Mouse (Mus musculus) heart, embryonic 15.5 days (tissue): ENCODE data around the gene Morc1. TPM values are rescaled to one million over a fixed set of nuclear protein-coding genes. Genes with fewer than 3 reads are reported as not detected.

Source experiments
- ATAC-seq: fragments of 200-750 bp; cut with Nextera tagmentation; replicated peaks from 2 replicates; pipeline ENCODE4 v1.8.0; 2017; ENCODE audit warnings: low read depth, moderate TSS enrichment; ENCODE audit not compliant: insufficient number of reproducible peaks, insufficient read depth, low FRiP score
- H3K27ac ChIP-seq: fragments of 300-500 bp; sonication (generic); 2 replicates; pipeline ENCODE4 v1.5.1; 2015; ENCODE audit warnings: mild to moderate bottlenecking, inconsistent platforms
- H3K27me3 ChIP-seq: fragments of 300-500 bp; sonication (generic); 2 replicates; pipeline ENCODE4 v1.6.1; 2015; ENCODE audit warnings: inconsistent platforms
- H3K36me3 ChIP-seq: fragments of 300-500 bp; sonication (generic); 2 replicates; pipeline ENCODE4 v1.6.1; 2015; ENCODE audit warnings: mild to moderate bottlenecking, inconsistent platforms
- H3K4me1 ChIP-seq: fragments of 300-500 bp; sonication (generic); replicated peaks from 2 replicates; pipeline ENCODE4 v1.6.1; 2015; ENCODE audit warnings: inconsistent platforms
- H3K4me2 ChIP-seq: fragments of 300-500 bp; sonication (generic); 2 replicates; pipeline ENCODE4 v1.6.1; 2015; ENCODE audit warnings: inconsistent platforms, mild to moderate bottlenecking, moderate library complexity
- H3K4me3 ChIP-seq: fragments of 300-500 bp; sonication (generic); 2 replicates; pipeline ENCODE4 v1.5.1; 2015; ENCODE audit warnings: mild to moderate bottlenecking, inconsistent platforms
- H3K9ac ChIP-seq: fragments of 300-500 bp; sonication (generic); 2 replicates; pipeline ENCODE4 v1.6.1; 2015; ENCODE audit warnings: mild to moderate bottlenecking, inconsistent platforms
- H3K9me3 ChIP-seq: fragments of 300-500 bp; sonication (generic); replicated peaks from 2 replicates; pipeline ENCODE4 v1.6.1; 2016; ENCODE audit warnings: inconsistent platforms
- WGBS: fragments of 180-500 bp; shearing (Covaris S2); methylation state at CpG from one replicate; pipeline ENCODE4 v1.1.7; 2015; ENCODE audit warnings: mixed read lengths; 5-methylcytosine and 5-hydroxymethylcytosine counted together
- polyA plus RNA-seq: library from polyadenylated mRNA; unstranded; fragments of >200 nt; fragmentation: Nextera tagmentation; extraction: Ambion mirVana; gene quantifications from 2 replicates; pipeline ENCODE4 v1.2.1, GENCODE M21; 2015

The Morc1 gene
- polyA plus RNA-seq, 1 experiment from 2014 or later, result 0.04 TPM

DNA sequence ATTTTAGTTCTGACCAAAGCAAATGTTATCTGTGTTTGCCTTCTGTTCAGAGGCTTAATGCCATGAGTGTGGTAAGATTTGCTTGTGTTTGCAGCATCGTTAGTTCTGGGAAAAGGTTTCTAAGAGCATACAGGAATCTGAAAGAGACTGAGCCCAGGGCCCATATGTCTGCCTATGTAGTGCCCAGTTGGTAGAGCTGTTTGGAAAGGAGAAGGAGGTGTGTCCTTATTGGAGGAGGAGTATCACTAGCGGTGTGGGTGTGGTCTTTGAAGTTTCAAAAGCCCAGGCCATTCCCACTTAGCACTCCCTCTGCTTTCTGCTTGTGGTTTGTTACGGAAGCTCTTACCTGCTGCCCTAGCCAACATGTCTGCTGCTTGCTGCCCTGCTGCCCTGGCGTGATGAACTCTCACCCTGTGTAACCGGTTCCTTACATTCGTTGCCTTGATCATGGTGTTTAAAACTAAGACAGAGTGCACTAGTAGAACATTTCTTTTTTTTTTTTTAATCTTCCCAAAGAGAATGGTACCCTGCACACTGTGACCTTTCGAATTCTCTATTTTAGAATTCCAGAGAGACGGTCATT, 48.3 kb downstream of the Morc1 start:
- 66% methylated on average over 8 of the region's 8 CpGs for WGBS
- H3K9me3 ChIP-seq, result no peaks in the 10 kb centered on the region
- no peaks in the 10 kb centered on the region for H3K36me3 ChIP-seq
- ATAC-seq, result peak; percentile 62; the same call in 1 of the 2 replicates
- H3K27me3 ChIP-seq, result no peaks in the 10 kb centered on the region
- no peak overlapping the region for H3K4me2 ChIP-seq
- H3K4me1 ChIP-seq, result peaks cover 2% of the 10 kb centered on the region; the same call in 1 of the 2 replicates
- no peak overlapping the region for H3K9ac ChIP-seq
- H3K4me3 ChIP-seq, result no peak overlapping the region
- no peak overlapping the region for H3K27ac ChIP-seq

GRCm38 (mm10) chr16:48516776-48517499, 85.9 kb downstream of the Morc1 start:
- Histone ChIP-seq H3K36me3 (no peaks in the 10 kb centered on the region), H3K9ac (no peak overlapping the region), H3K4me1 (no peaks in the 10 kb centered on the region), H3K4me2 (no peak overlapping the region), H3K4me3 (no peak overlapping the region), H3K9me3 (no peaks in the 10 kb centered on the region), H3K27ac (no peak overlapping the region), H3K27me3 (no peaks in the 10 kb centered on the region)
- ATAC-seq, result no peak
- WGBS, result 78% methylated on average over 5 of the region's 5 CpGs

GRCm38 (mm10) chr16:48519569-48519968, 88.5 kb downstream of the Morc1 start:
- H3K9ac ChIP-seq, result no peak overlapping the region
- H3K9me3 ChIP-seq, result no peaks in the 10 kb centered on the region
- no peak overlapping the region for H3K4me3 ChIP-seq
- no peaks in the 10 kb centered on the region for H3K4me1 ChIP-seq
- H3K27me3 ChIP-seq, result no peaks in the 10 kb centered on the region
- H3K36me3 ChIP-seq, result no peaks in the 10 kb centered on the region
- ATAC-seq, result no peak
- H3K4me2 ChIP-seq, result no peak overlapping the region
- no peak overlapping the region for H3K27ac ChIP-seq

DNA sequence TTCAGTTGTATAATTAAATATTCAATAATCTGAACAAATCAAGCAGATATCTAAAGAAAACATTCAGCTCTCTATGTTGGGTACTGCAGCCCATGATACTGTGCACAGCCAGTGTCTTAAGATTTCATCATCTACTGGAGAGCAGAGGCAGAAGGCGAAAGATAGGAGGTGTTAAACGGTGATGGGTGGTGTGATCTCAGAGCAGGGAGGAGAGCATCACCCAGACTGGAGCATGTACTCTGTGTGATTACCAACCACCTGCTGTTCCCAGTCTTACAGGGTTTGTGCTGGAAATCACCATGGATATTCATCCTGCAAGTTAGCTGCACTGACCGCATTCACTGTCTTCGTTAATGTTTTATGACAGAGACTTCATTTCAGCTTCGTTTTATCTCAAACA, 106.1 kb downstream of the Morc1 start:
- WGBS, result 80% methylated on average over 5 of the region's 5 CpGs
- ATAC-seq, result no peak
- Histone ChIP-seq H3K27ac (no peak overlapping the region), H3K36me3 (no peaks in the 10 kb centered on the region), H3K4me1 (no peaks in the 10 kb centered on the region), H3K27me3 (no peaks in the 10 kb centered on the region), H3K9ac (no peak overlapping the region), H3K4me2 (no peak overlapping the region), H3K4me3 (no peak overlapping the region), H3K9me3 (no peaks in the 10 kb centered on the region)

- no peak overlapping the region for H3K9ac ChIP-seq
- H3K36me3 ChIP-seq, result no peaks in the 10 kb centered on the region
- no peaks in the 10 kb centered on the region for H3K4me1 ChIP-seq
- no peak overlapping the region for H3K27ac ChIP-seq
- H3K4me2 ChIP-seq, result no peak overlapping the region
- WGBS, result 50% methylated on average over 11 of the region's 11 CpGs
- no peaks in the 10 kb centered on the region for H3K9me3 ChIP-seq
- H3K4me3 ChIP-seq, result no peak overlapping the region
- no peaks in the 10 kb centered on the region for H3K27me3 ChIP-seq
- no peak for ATAC-seq
These were observed 131.4 kb downstream of the Morc1 start for GRCm38 (mm10) chr16:48562290-48563080.

DNA sequence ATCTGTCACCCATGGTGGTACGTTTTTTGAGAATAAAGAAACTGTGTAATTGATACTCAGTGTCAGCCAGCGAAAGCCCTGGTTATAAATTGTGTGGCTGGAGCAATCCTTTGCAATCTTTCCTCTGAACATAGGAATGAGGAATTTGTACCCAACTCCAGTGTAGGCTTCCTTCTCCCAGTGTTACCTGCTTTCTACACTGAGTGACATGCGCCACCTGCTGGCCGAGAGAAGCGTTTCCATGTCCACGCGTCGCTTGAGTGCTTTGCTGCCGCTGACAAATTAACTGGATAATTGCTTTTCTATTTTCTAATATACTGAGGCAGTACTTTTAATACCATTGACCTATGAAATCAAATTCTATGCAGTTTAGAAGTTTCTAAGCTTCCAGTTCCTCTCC, 139.3 kb downstream of the Morc1 start:
- Histone ChIP-seq H3K27ac (no peak overlapping the region), H3K36me3 (no peaks in the 10 kb centered on the region), H3K9ac (no peak overlapping the region), H3K4me1 (no peaks in the 10 kb centered on the region), H3K4me3 (no peak overlapping the region), H3K4me2 (no peak overlapping the region), H3K9me3 (no peaks in the 10 kb centered on the region), H3K27me3 (no peaks in the 10 kb centered on the region)
- whole genome bisulfite sequencing, result 19% methylated on average over 9 of the region's 9 CpGs
- ATAC-seq, result no peak

GRCm38 (mm10) chr16:48574072-48574471, 143.0 kb downstream of the Morc1 start:
- WGBS, result 61% methylated on average over 5 of the region's 5 CpGs
- ATAC-seq, result no peak
- H3K4me2 ChIP-seq, result no peak overlapping the region
- H3K9ac ChIP-seq, result no peak overlapping the region
- H3K9me3 ChIP-seq, result no peaks in the 10 kb centered on the region
- no peak overlapping the region for H3K27ac ChIP-seq
- no peaks in the 10 kb centered on the region for H3K36me3 ChIP-seq
- H3K4me3 ChIP-seq, result no peak overlapping the region
- no peaks in the 10 kb centered on the region for H3K27me3 ChIP-seq
- H3K4me1 ChIP-seq, result no peaks in the 10 kb centered on the region

GRCm38 (mm10) chr16:48574499-48574898, 143.5 kb downstream of the Morc1 start:
- Histone ChIP-seq H3K9me3 (no peaks in the 10 kb centered on the region), H3K4me2 (no peak overlapping the region), H3K36me3 (no peaks in the 10 kb centered on the region), H3K4me1 (no peaks in the 10 kb centered on the region), H3K27me3 (no peaks in the 10 kb centered on the region), H3K27ac (no peak overlapping the region), H3K9ac (no peak overlapping the region), H3K4me3 (no peak overlapping the region)
- ATAC-seq, result no peak
- WGBS, result 62% methylated on average over 3 of the region's 3 CpGs

GRCm38 (mm10) chr16:48585369-48585768, 154.3 kb downstream of the Morc1 start:
- H3K27me3 ChIP-seq, result no peaks in the 10 kb centered on the region
- no peak for ATAC-seq
- H3K4me1 ChIP-seq, result no peaks in the 10 kb centered on the region
- H3K27ac ChIP-seq, result no peak overlapping the region
- WGBS, result 57% methylated on average over 6 of the region's 6 CpGs
- no peaks in the 10 kb centered on the region for H3K9me3 ChIP-seq
- no peak overlapping the region for H3K4me3 ChIP-seq
- H3K4me2 ChIP-seq, result no peak overlapping the region
- H3K9ac ChIP-seq, result no peak overlapping the region
- no peaks in the 10 kb centered on the region for H3K36me3 ChIP-seq

DNA sequence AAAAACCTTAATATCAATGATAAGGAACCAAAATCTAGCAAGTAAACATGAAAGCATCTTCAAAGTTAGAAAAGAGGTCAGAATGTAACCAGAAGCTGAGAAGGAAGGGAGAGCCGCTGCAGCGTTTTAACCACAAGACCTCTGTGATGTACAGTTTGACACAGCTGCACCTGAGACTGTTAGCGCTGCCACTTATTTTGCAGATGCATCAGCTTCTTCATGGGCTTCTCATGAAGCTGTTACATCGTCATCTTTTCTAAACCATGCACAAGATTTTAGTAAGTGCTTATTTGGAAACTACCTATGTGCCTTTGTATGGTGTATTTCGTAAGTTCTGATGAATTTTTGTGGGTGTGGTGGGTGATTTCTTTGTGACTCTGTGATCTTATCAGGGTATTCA, 163.4 kb downstream of the Morc1 start:
- Histone ChIP-seq H3K4me3 (no peak overlapping the region), H3K4me1 (no peaks in the 10 kb centered on the region), H3K27ac (no peak overlapping the region), H3K9ac (no peak overlapping the region), H3K27me3 (no peaks in the 10 kb centered on the region), H3K9me3 (no peaks in the 10 kb centered on the region), H3K36me3 (no peaks in the 10 kb centered on the region), H3K4me2 (no peak overlapping the region)
- ATAC-seq, result no peak
- WGBS, result 81% methylated on average over 5 of the region's 5 CpGs

GRCm38 (mm10) chr16:48595216-48595615, 164.2 kb downstream of the Morc1 start:
- no peak overlapping the region for H3K4me2 ChIP-seq
- H3K4me1 ChIP-seq, result no peaks in the 10 kb centered on the region
- ATAC-seq, result no peak
- no peaks in the 10 kb centered on the region for H3K27me3 ChIP-seq
- no peaks in the 10 kb centered on the region for H3K9me3 ChIP-seq
- no peak overlapping the region for H3K4me3 ChIP-seq
- H3K36me3 ChIP-seq, result no peaks in the 10 kb centered on the region
- WGBS, result 73% methylated on average over 1 of the region's 1 CpGs
- H3K27ac ChIP-seq, result no peak overlapping the region
- no peak overlapping the region for H3K9ac ChIP-seq
